Mouse (Mus musculus): ENCODE measurements at regions not wholly inside any gene's neighbourhood (a gene's known extent, or its start where the extent isn't known, plus 50 kb on each side); places are given as distances from the start of the nearest gene placed in this dataset.
A peak's percentile ranks its signal among the peaks of the same experiment; 100 is the strongest.

GRCm38 (mm10) chr5:64605991-64606390, 197.2 kb upstream of the Klf3 start:
- no peak overlapping the region for H3K27ac ChIP-seq (ENCODE audit: control insufficient read depth, insufficient read depth, low read length)
- no peaks in the 10 kb centered on the region for H3K36me3 ChIP-seq (ENCODE audit: control insufficient read depth, insufficient read depth, low read length)
- 95% methylated on average over 5 of the region's 5 CpGs for WGBS
- no peak overlapping the region for H3K4me3 ChIP-seq (ENCODE audit: control insufficient read depth, insufficient read depth, low read length)
- no peaks in the 10 kb centered on the region for H3K27me3 ChIP-seq (ENCODE audit: control insufficient read depth, insufficient read depth, low read length)
- peaks cover 23% of the 10 kb centered on the region for H3K4me1 ChIP-seq (replicated peaks; ENCODE audit: control insufficient read depth, insufficient read depth, low read length)
- no peak for DNase-seq
- no peak for TF ChIP-seq CTCF (IDR thresholded peaks at IDR 0.05; ENCODE audit: borderline replicate concordance, control insufficient read depth, extremely low read depth, insufficient read depth, low read length, poor library complexity)
- TF ChIP-seq POLR2A (IDR thresholded peaks at IDR 0.05; ENCODE audit: control insufficient read depth, extremely low read depth, insufficient read depth, low read length, poor library complexity): no peak

- DNase-seq: peak; percentile 46
- WGBS: 64% methylated on average over 3 of the region's 3 CpGs
- peak overlapping the region; percentile 69 for H3K27ac ChIP-seq (ENCODE audit: control insufficient read depth, insufficient read depth, low read length)
Observed at GRCm38 (mm10) chr5:64609378-64610087, 193.7 kb upstream of the Klf3 start.

GRCm38 (mm10) chr5:64610146-64610545, 193.0 kb upstream of the Klf3 start:
- no peak for TF ChIP-seq POLR2A (IDR thresholded peaks at IDR 0.05; ENCODE audit: control insufficient read depth, extremely low read depth, insufficient read depth, low read length, poor library complexity)
- no peak for TF ChIP-seq CTCF (IDR thresholded peaks at IDR 0.05; ENCODE audit: borderline replicate concordance, control insufficient read depth, extremely low read depth, insufficient read depth, low read length, poor library complexity)
- H3K27me3 ChIP-seq (ENCODE audit: control insufficient read depth, insufficient read depth, low read length): no peaks in the 10 kb centered on the region
- peak overlapping the region; percentile 69 for H3K27ac ChIP-seq (ENCODE audit: control insufficient read depth, insufficient read depth, low read length)
- H3K36me3 ChIP-seq (ENCODE audit: control insufficient read depth, insufficient read depth, low read length): no peaks in the 10 kb centered on the region
- 36% methylated on average over 3 of the region's 3 CpGs for WGBS
- DNase-seq: no peak
- H3K4me3 ChIP-seq (ENCODE audit: control insufficient read depth, insufficient read depth, low read length): no peak overlapping the region
- peaks cover 18% of the 10 kb centered on the region for H3K4me1 ChIP-seq (replicated peaks; ENCODE audit: control insufficient read depth, insufficient read depth, low read length)

More at GRCm38 (mm10) chr5:64609378-64610087, 193.7 kb upstream of the Klf3 start:
- Histone ChIP-seq H3K4me3 (ENCODE audit: control insufficient read depth, insufficient read depth, low read length) (no peak overlapping the region), H3K27me3 (ENCODE audit: control insufficient read depth, insufficient read depth, low read length) (no peaks in the 10 kb centered on the region), H3K4me1 (replicated peaks; ENCODE audit: control insufficient read depth, insufficient read depth, low read length) (peaks cover 18% of the 10 kb centered on the region), H3K36me3 (ENCODE audit: control insufficient read depth, insufficient read depth, low read length) (no peaks in the 10 kb centered on the region)
- TF ChIP-seq CTCF (IDR thresholded peaks at IDR 0.05; ENCODE audit: borderline replicate concordance, control insufficient read depth, extremely low read depth, insufficient read depth, low read length, poor library complexity) (no peak), POLR2A (IDR thresholded peaks at IDR 0.05; ENCODE audit: control insufficient read depth, extremely low read depth, insufficient read depth, low read length, poor library complexity) (no peak)

GRCm38 (mm10) chr5:64610562-64611405, 192.4 kb upstream of the Klf3 start:
- Histone ChIP-seq H3K4me1 (replicated peaks; ENCODE audit: control insufficient read depth, insufficient read depth, low read length) (peaks cover 18% of the 10 kb centered on the region), H3K27ac (ENCODE audit: control insufficient read depth, insufficient read depth, low read length) (peak overlapping the region; percentile 69), H3K27me3 (ENCODE audit: control insufficient read depth, insufficient read depth, low read length) (no peaks in the 10 kb centered on the region), H3K4me3 (ENCODE audit: control insufficient read depth, insufficient read depth, low read length) (no peak overlapping the region), H3K36me3 (ENCODE audit: control insufficient read depth, insufficient read depth, low read length) (no peaks in the 10 kb centered on the region)
- 36% methylated on average over 12 of the region's 13 CpGs for WGBS
- no peak for TF ChIP-seq POLR2A (IDR thresholded peaks at IDR 0.05; ENCODE audit: control insufficient read depth, extremely low read depth, insufficient read depth, low read length, poor library complexity)
- TF ChIP-seq CTCF (IDR thresholded peaks at IDR 0.05; ENCODE audit: borderline replicate concordance, control insufficient read depth, extremely low read depth, insufficient read depth, low read length, poor library complexity): no peak
- peak; percentile 66 for DNase-seq

- TF ChIP-seq POLR2A (IDR thresholded peaks at IDR 0.05; ENCODE audit: control insufficient read depth, extremely low read depth, insufficient read depth, low read length, poor library complexity): no peak
- no peak for TF ChIP-seq CTCF (IDR thresholded peaks at IDR 0.05; ENCODE audit: borderline replicate concordance, control insufficient read depth, extremely low read depth, insufficient read depth, low read length, poor library complexity)
Observed at GRCm38 (mm10) chr5:64612017-64612416, 191.2 kb upstream of the Klf3 start.

DNA sequence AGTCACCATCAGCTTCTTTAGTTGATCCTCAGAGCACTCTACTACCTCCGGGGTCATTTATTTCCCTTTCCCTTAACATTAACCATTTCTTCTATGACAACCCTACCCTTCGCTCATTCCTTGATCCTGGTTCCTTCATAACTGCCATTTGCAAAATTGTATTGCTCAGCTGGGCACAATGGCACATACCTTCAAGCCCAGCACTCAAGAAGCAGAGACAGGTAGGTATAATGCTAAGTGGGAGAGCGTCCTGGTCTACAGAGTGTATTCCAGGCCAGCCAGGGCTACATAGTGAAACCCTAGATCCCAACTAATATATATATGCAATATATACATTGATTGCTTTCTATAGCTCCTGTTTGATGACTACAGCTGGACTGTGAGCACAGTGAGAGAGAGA, 189.5 kb upstream of the Klf3 start:
- TF ChIP-seq POLR2A (IDR thresholded peaks at IDR 0.05; ENCODE audit: control insufficient read depth, extremely low read depth, insufficient read depth, low read length, poor library complexity) (no peak), CTCF (IDR thresholded peaks at IDR 0.05; ENCODE audit: borderline replicate concordance, control insufficient read depth, extremely low read depth, insufficient read depth, low read length, poor library complexity) (no peak)
- no peaks in the 10 kb centered on the region for H3K36me3 ChIP-seq (ENCODE audit: control insufficient read depth, insufficient read depth, low read length)
- 96% methylated on average over 3 of the region's 3 CpGs for WGBS
- peaks cover 17% of the 10 kb centered on the region for H3K4me1 ChIP-seq (replicated peaks; ENCODE audit: control insufficient read depth, insufficient read depth, low read length)
- H3K27me3 ChIP-seq (ENCODE audit: control insufficient read depth, insufficient read depth, low read length): no peaks in the 10 kb centered on the region
- no peak for DNase-seq
- H3K4me3 ChIP-seq (ENCODE audit: control insufficient read depth, insufficient read depth, low read length): no peak overlapping the region
- H3K27ac ChIP-seq (ENCODE audit: control insufficient read depth, insufficient read depth, low read length): no peak overlapping the region

More at GRCm38 (mm10) chr5:64612017-64612416, 191.2 kb upstream of the Klf3 start:
- Histone ChIP-seq H3K36me3 (ENCODE audit: control insufficient read depth, insufficient read depth, low read length) (no peaks in the 10 kb centered on the region), H3K27me3 (ENCODE audit: control insufficient read depth, insufficient read depth, low read length) (no peaks in the 10 kb centered on the region), H3K4me3 (ENCODE audit: control insufficient read depth, insufficient read depth, low read length) (no peak overlapping the region), H3K4me1 (replicated peaks; ENCODE audit: control insufficient read depth, insufficient read depth, low read length) (peaks cover 18% of the 10 kb centered on the region), H3K27ac (ENCODE audit: control insufficient read depth, insufficient read depth, low read length) (no peak overlapping the region)
- 87% methylated on average over 7 of the region's 7 CpGs for WGBS
- no peak for DNase-seq

Measured in thymus, adult 2 months (tissue).